Mouse (Mus musculus) stomach, embryonic 16.5 days (tissue): Measurements from ENCODE around the gene Babam2. TPM values are rescaled to one million over a fixed set of nuclear protein-coding genes. Genes with fewer than 3 reads are reported as not detected.

Source experiments
- ATAC-seq: fragments of 200-750 bp; cut with Nextera tagmentation; 2 replicates; pipeline ENCODE4 v1.8.0; 2017; ENCODE audit warnings: moderate number of reproducible peaks, moderate TSS enrichment; ENCODE audit not compliant: insufficient read depth, low FRiP score
- H3K27ac ChIP-seq: fragments of 300-500 bp; sonication (generic); 2 replicates; pipeline ENCODE4 v1.5.1; 2014; ENCODE audit warnings: low read length
- H3K27me3 ChIP-seq: fragments of 300-500 bp; sonication (generic); 2 replicates; pipeline ENCODE4 v1.6.1; 2014; ENCODE audit warnings: low read length, control low read depth, mixed read lengths; ENCODE audit not compliant: control insufficient read depth, insufficient read depth
- H3K36me3 ChIP-seq: fragments of 300-500 bp; sonication (generic); 2 replicates; pipeline ENCODE4 v1.6.1; 2014; ENCODE audit warnings: low read length; ENCODE audit not compliant: control insufficient read depth, insufficient read depth
- H3K4me1 ChIP-seq: fragments of 300-500 bp; sonication (generic); 2 replicates; pipeline ENCODE4 v1.6.1; 2014; ENCODE audit warnings: low read length, control low read depth, mixed read lengths; ENCODE audit not compliant: control insufficient read depth, insufficient read depth
- H3K4me2 ChIP-seq: fragments of 300-500 bp; sonication (generic); 2 replicates; pipeline ENCODE4 v1.6.1; 2014; ENCODE audit warnings: low read depth, low read length, mixed read lengths
- H3K4me3 ChIP-seq: fragments of 300-500 bp; sonication (generic); replicated peaks from 2 replicates; pipeline ENCODE4 v1.5.1; 2014; ENCODE audit warnings: mild to moderate bottlenecking, low read length
- H3K9ac ChIP-seq: fragments of 300-500 bp; sonication (generic); 2 replicates; pipeline ENCODE4 v1.6.1; 2014; ENCODE audit warnings: low read length
- H3K9me3 ChIP-seq: fragments of 300-500 bp; sonication (generic); replicated peaks from 2 replicates; pipeline ENCODE4 v1.6.1; 2016; ENCODE audit warnings: low read length, control low read depth; ENCODE audit not compliant: control insufficient read depth
- WGBS: fragments of 180-500 bp; shearing (Covaris S2); extraction: QIAGEN DNeasy Blood & Tissue Kit; methylation state at CpG from one replicate; pipeline ENCODE4 v1.1.7; 2014; 5-methylcytosine and 5-hydroxymethylcytosine counted together
- polyA plus RNA-seq: library from polyadenylated mRNA; unstranded; fragments of >200 nt; fragmentation: Nextera tagmentation; extraction: Ambion mirVana; gene quantifications from 2 replicates; pipeline ENCODE4 v1.2.1, GENCODE M21; 2015

The Babam2 gene
- polyA plus RNA-seq, 1 experiment from 2014 or later, result 62.6 TPM

DNA sequence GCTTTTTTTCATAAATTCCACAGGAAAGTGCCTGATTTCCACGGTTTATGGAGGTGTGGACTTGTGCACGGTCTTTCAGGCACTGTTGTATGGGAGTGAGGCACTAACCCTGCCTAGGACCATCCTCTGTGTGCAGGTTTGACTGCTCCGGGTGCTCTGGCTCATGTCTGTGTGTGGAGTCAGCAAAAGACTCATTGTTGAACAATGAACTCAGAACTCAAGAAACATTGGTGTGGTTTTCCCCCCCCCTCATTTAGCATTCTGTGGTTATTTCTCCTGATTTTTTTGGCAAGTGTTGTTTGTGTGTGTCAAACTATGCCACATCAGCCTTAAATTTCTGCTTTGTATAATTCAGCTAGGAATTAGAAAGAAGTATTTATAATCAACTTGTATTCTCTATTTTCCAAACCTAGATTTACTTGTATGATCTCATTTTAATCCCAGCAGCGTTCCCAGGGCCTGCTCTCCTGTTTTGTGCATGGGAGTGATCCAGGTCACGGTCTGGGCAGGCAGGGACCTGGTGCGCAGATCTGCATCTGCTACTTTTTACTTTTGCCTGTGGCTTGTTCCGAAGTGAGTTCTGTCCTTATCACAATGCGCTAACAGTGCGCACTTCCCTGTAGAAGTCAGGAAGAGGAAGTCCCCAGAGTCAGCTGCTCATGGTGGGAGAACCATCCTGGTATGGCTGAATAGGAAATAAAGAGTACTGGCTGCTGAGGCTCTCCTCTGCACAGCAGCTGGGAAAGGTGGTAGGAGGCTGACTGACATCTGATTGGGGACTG is 61.0 kb downstream of the Babam2 start:
- no peaks in the 10 kb centered on the region for H3K9me3 ChIP-seq
- H3K4me3 ChIP-seq, result no peak overlapping the region
- no peaks in the 10 kb centered on the region; the same call in 1 of the 2 replicates for H3K4me1 ChIP-seq
- ATAC-seq, result no peak
- H3K27ac ChIP-seq, result no peak overlapping the region
- no peak overlapping the region for H3K4me2 ChIP-seq
- no peaks in the 10 kb centered on the region for H3K36me3 ChIP-seq
- no peaks in the 10 kb centered on the region for H3K27me3 ChIP-seq
- 84% methylated on average over 9 of the region's 9 CpGs for WGBS
- H3K9ac ChIP-seq, result no peak overlapping the region

DNA sequence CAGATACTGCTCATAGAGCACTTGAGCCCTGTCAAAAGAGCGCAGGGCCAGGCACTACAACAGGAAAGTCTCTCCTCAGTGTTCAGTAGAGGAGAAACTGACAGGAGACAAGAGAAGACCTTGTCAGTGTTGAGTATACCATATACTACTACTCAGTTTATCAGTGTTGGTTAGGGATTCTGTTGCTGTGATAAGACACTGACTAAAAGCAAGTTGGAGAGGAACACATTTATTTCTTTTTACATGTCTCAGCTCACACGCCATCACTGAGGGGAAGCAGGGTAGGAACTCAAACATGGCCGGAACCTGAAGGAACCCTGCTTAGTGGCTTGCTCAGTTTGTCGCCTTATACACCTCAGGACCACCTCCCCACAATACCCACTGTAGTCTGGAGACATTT is 64.4 kb downstream of the Babam2 start:
- H3K27me3 ChIP-seq, result no peaks in the 10 kb centered on the region
- H3K9ac ChIP-seq, result no peak overlapping the region
- H3K4me1 ChIP-seq, result no peaks in the 10 kb centered on the region
- H3K9me3 ChIP-seq, result no peaks in the 10 kb centered on the region
- no peak overlapping the region for H3K4me3 ChIP-seq
- no peak overlapping the region for H3K27ac ChIP-seq
- 92% methylated on average over 4 of the region's 4 CpGs for WGBS
- ATAC-seq, result no peak
- H3K4me2 ChIP-seq, result no peak overlapping the region
- no peaks in the 10 kb centered on the region for H3K36me3 ChIP-seq

DNA sequence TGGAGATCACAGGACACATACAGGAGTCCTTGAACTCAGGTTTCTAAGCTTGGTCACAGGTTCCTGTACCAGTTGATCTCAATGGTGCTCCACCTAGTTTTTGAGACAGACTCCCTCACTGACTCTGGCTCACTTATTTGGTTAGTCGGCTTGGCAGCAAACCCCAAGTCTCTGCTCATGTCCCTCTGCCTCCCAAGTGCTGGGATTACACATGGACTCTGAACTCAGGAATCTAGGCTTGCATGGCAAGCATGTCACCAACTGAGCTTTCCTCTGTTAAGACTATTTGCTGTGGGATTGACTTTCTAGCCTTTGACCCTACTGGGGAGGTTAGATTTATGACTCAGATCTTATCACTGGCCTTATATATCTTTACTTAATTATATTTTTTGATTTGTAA is 65.3 kb downstream of the Babam2 start:
- no peaks in the 10 kb centered on the region for H3K4me1 ChIP-seq
- H3K4me3 ChIP-seq, result no peak overlapping the region
- no peak for ATAC-seq
- 73% methylated on average over 1 of the region's 1 CpGs for WGBS
- no peak overlapping the region for H3K27ac ChIP-seq
- H3K36me3 ChIP-seq, result no peaks in the 10 kb centered on the region
- H3K4me2 ChIP-seq, result no peak overlapping the region
- no peaks in the 10 kb centered on the region for H3K27me3 ChIP-seq
- no peaks in the 10 kb centered on the region for H3K9me3 ChIP-seq
- no peak overlapping the region for H3K9ac ChIP-seq

DNA sequence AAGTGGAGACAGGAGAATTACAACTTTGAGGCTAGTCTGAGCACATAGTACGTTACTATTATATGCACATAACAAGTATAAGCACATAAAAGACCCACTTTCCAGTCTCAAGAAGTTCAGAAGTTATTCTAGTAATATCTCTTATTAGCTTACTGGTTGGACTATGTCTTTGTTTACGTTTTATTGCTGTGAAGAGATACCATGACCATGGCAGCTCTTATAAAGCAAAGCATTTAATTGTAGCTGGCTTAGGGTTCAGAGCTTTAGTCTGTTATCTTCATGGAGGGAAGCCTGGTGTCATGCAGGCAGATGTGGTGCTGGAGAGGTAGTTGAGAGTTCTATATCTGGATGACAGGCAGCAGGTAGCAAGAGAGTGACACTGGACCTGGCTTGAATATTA is 68.3 kb downstream of the Babam2 start:
- ATAC-seq, result no peak
- no peaks in the 10 kb centered on the region for H3K9me3 ChIP-seq
- H3K9ac ChIP-seq, result no peak overlapping the region
- H3K27me3 ChIP-seq, result no peaks in the 10 kb centered on the region
- no peaks in the 10 kb centered on the region for H3K36me3 ChIP-seq
- 86% methylated on average over 2 of the region's 2 CpGs for WGBS
- no peaks in the 10 kb centered on the region for H3K4me1 ChIP-seq
- no peak overlapping the region for H3K4me3 ChIP-seq
- no peak overlapping the region for H3K4me2 ChIP-seq
- H3K27ac ChIP-seq, result no peak overlapping the region

DNA sequence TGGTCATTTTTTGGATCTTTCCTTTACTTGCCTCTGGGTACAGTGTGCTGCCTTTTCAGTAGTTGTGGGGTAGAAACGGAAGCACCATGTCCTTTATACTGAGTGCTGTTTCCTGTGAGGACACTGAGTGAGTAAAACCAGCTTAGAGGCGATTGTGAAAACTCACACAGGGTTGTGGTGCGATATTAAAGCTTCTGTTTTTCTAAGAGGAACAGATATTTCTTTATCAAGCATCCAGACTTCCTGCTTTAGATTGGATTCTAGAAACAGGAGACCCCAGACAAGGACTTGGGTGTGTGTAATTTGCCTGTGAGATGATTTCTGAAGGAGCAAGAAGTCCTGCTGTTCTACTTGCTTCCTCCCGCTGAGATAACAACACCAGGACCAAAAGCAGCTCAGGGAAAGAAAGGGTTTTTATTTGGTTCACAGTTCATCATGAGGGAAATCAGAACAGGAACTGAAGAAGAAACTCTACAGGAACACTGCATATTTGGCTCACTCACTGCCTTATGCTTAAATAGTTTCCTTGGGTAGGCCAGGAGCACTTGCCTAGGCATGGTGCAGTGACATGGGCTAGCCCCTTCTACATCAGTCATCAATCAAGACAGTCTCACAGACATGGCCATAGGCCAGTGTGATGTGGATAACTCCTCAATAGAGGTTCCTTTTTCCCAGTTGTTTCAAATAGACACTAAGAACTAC is 69.5 kb downstream of the Babam2 start:
- peak overlapping the region; percentile 40; the same call in 1 of the 2 replicates for H3K27ac ChIP-seq
- no peak for ATAC-seq

DNA sequence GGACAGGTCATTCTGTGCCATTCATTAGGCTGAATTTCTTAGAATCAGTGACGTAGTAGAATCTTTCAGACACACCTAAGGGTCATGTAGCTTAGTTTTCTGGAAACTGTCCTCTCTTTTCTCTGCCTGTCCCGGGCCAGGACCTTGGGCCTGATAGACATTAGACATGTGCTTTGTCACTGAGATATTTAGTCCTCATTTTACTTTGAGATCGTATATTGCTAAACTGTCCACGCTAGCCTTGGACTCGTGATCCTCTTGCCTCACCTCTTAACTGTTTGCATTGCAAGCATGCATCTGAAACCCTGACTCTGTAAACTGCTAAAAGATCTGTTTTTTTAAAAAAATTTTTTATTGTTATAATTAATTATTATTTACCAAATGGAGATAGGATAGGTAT is 74.0 kb downstream of the Babam2 start:
- Histone ChIP-seq H3K9me3 (0 out of 2 replicates have a peak, but pooled peaks cover 3% of the 10 kb centered on the region), H3K4me3 (no peak overlapping the region), H3K4me2 (no peak overlapping the region), H3K36me3 (no peaks in the 10 kb centered on the region), H3K27ac (no peak overlapping the region), H3K27me3 (no peaks in the 10 kb centered on the region), H3K4me1 (no peaks in the 10 kb centered on the region), H3K9ac (no peak overlapping the region)
- WGBS, result 81% methylated on average over 5 of the region's 5 CpGs
- ATAC-seq, result no peak

More for the DNA sequence above, 69.5 kb downstream of the Babam2 start:
- H3K36me3 ChIP-seq, result no peaks in the 10 kb centered on the region
- WGBS, result 55% methylated on average over 4 of the region's 4 CpGs
- H3K4me3 ChIP-seq, result no peak overlapping the region
- H3K9ac ChIP-seq, result no peak overlapping the region
- no peaks in the 10 kb centered on the region for H3K4me1 ChIP-seq
- no peaks in the 10 kb centered on the region for H3K9me3 ChIP-seq
- no peaks in the 10 kb centered on the region for H3K27me3 ChIP-seq
- no peak overlapping the region for H3K4me2 ChIP-seq

DNA sequence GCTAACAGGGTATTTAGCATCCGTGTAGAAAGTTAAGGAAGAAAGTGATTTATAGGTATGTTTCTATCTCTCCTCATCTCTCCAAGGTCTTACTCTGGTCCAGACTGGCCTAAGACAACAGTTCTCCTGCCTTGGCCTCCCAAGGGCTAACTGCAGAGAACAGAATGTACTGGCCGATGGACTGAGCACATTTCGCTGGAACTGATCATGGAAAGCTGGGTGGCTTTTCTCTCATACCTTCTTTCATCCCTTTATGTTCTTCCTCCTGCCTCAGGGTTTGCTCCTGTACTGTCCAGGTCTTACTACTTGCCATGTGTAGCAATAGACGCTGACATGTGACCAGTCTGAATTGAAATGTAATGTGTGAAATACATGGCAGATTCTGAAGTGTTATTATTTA is 74.4 kb downstream of the Babam2 start:
- no peak for ATAC-seq

DNA sequence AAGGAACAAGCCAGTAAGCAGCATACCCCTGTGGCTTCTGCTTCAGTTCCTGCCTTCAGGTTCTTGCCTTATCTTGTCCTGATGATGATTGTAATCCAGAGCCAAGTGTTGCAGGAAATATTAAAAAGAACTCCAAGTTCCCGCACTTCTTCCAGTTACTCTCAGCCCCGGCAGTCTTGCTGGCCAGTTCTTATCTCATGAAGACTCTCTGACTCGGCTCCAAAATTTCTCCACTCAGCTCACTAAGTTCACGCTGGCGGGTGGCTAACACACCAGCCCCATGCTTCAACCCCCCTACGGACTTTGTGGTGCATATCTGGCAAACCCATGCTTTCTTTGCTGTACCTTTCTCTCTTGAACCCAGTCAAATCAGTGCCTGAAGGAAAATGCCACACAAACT is 77.5 kb downstream of the Babam2 start:
- no peak overlapping the region for H3K27ac ChIP-seq
- 0 out of 2 replicates have a peak, but pooled peaks cover 3% of the 10 kb centered on the region for H3K9me3 ChIP-seq
- no peak for ATAC-seq
- H3K4me3 ChIP-seq, result no peak overlapping the region
- no peaks in the 10 kb centered on the region for H3K4me1 ChIP-seq
- H3K27me3 ChIP-seq, result no peaks in the 10 kb centered on the region
- H3K4me2 ChIP-seq, result no peak overlapping the region
- H3K36me3 ChIP-seq, result no peaks in the 10 kb centered on the region
- 94% methylated on average over 6 of the region's 6 CpGs for WGBS
- H3K9ac ChIP-seq, result no peak overlapping the region

More for the DNA sequence above, 74.4 kb downstream of the Babam2 start:
- H3K9ac ChIP-seq, result no peak overlapping the region
- H3K27ac ChIP-seq, result no peak overlapping the region
- 0 out of 2 replicates have a peak, but pooled peaks cover 3% of the 10 kb centered on the region for H3K9me3 ChIP-seq
- H3K4me2 ChIP-seq, result no peak overlapping the region
- H3K4me3 ChIP-seq, result no peak overlapping the region
- H3K36me3 ChIP-seq, result no peaks in the 10 kb centered on the region
- no peaks in the 10 kb centered on the region for H3K27me3 ChIP-seq
- no peaks in the 10 kb centered on the region for H3K4me1 ChIP-seq
- WGBS, result 86% methylated on average over 4 of the region's 4 CpGs

- Histone ChIP-seq H3K27me3 (no peaks in the 10 kb centered on the region), H3K4me3 (no peak overlapping the region), H3K27ac (no peak overlapping the region), H3K9ac (no peak overlapping the region), H3K4me2 (no peak overlapping the region), H3K4me1 (0 out of 2 replicates have a peak, but pooled peaks cover 5% of the 10 kb centered on the region), H3K9me3 (no peaks in the 10 kb centered on the region), H3K36me3 (no peaks in the 10 kb centered on the region)
- 78% methylated on average over 5 of the region's 5 CpGs for WGBS
- no peak for ATAC-seq
Observed at GRCm38 (mm10) chr5:31781624-31782023, 84.1 kb downstream of the Babam2 start.
